Mouse (Mus musculus) megakaryocyte, embryonic 14.5 days (primary cell): ENCODE measurements around the gene Diexf.

ENCODE experiments used
- FLI1 ChIP-seq: IDR thresholded peaks from 2 replicates; pipeline ENCODE4 v1.6.1; 2012; ENCODE audit warnings: low read length, inconsistent platforms, mixed read lengths
- GATA1 ChIP-seq: IDR thresholded peaks from 3 replicates; pipeline ENCODE4 v1.6.1; 2012; ENCODE audit warnings: mixed read lengths, low read length, inconsistent platforms, borderline replicate concordance

DNA sequence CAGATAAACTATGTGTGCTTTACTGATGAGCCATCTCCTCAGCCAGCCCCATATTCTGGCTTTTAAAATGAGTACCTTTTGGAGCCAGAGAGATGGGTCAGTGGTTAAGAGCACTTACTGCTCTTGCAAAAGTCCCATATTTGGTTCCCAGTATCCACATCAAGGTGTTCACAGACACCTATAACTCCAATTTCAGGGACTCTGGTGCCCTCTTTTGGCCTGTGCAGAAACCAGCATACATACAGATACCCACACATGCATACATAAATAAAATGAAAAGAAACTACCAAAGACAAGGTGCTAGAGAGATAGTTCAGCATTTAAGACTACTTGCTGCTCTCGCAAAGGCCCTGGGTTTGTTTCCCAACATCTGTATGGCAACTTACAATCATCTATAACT is 46.1 kb downstream of the Diexf start:
- TF ChIP-seq GATA1 (no peak), FLI1 (no peak)
